Mouse (Mus musculus) ovary, postnatal 36 days (tissue): ENCODE data around the gene Upf3a.
"Not testable (repeated sequence)": the region's sequence is repeated elsewhere in the genome, so short reads cannot be mapped to it uniquely, and the experiment has no call there.

Experiments
- DNase-seq: peaks from one replicate; pipeline ENCODE4 v3.0.0; 2022; ENCODE audit warnings: low spot score, mixed read lengths

Gene Upf3a

DNA sequence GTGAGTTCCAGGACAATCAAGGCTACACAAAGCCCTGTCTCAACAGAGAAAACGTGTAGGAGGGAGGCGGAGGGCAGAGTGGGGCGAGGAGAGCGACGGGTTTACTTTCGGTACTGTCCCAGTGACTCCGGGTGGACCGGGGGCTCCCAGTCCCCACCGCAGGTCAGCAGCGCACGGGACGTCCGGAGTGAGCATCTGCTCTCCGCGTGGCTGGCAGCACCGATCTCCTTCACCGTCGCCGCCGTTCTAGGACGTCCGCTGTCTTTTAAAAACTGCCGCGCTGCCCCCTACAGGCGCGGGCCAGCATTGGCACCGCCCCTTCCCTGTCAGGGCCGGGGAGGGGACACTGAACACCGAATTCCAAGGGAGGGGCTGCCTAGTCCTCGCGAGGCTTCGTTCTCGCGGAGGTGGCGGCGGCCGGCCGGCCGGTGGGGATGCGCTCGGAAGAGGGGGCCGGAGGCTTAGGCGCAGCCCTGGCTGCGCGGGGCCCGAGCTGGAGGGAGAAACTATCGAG lies at the start of gene Upf3a:
Upf3a (plus strand) TSS at position 366 of the 514 bp plus-strand sequence.
- peak; percentile 91 for DNase-seq

- peak; percentile 22 for DNase-seq
Measured at GRCm38 (mm10) chr8:13740323-13740770, 45.1 kb upstream of the Upf3a start.

DNA sequence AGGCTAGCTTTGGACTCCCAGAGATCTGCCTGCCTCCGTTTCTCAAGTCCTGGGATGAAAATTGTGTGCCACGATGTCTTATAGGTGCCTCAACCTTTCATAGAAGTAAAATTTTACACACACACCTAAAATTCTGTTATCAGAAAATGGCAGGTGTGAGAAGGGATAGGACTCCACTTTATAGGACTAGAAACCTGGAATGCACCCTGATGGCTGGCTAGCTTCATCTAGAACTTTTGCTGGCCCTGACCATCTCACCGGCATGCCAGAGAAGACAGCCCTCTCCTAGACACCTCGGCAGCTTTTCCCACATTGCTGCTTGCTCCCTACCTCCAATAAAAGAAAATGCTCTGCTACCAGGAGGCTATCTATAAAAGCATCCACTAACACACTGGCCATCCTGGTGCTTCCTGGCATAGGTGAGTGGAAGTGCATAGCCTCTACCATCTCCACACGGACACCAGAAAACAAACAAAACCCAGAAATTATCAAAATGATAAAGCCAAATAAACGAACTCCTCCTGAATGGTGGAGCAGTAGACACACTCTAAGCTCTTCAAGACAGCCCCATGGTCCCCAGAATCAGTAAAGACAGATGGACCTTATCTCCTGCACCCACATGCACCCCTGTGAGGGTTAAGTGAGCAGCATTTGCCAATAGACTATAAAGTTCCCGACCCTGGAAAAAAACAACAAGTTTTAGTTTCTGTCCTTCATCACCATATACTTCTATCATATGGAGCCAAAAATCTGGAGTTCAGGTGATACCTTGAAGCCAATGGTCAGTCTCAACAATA lies 44.4 kb upstream of the Upf3a start:
- no peak for DNase-seq

GRCm38 (mm10) chr8:13746212-13746611 lies 39.2 kb upstream of the Upf3a start:
- DNase-seq, result not testable (repeated sequence)

- no peak for DNase-seq
Measured at GRCm38 (mm10) chr8:13747626-13748025, 37.8 kb upstream of the Upf3a start.

DNA sequence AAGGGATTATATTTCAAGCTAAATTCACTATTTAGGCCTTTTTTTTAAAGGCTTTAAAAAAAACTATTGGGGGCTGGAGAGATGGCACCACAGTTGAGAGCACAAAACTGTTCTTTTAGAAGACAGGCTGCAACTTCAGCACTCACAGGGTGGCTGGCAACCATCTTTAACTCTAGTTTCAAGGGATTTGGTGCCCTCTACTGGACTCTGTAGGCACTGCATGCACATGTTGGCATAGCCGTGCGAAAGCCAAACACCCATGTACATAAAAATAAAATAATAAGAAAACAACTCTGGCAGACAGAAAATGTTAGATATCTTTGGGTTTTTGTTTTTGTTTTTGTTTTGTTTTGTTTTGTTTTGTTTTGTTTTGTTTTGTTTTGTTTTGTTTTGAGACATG lies 31.7 kb upstream of the Upf3a start:
- DNase-seq, result peak; percentile 69

DNA sequence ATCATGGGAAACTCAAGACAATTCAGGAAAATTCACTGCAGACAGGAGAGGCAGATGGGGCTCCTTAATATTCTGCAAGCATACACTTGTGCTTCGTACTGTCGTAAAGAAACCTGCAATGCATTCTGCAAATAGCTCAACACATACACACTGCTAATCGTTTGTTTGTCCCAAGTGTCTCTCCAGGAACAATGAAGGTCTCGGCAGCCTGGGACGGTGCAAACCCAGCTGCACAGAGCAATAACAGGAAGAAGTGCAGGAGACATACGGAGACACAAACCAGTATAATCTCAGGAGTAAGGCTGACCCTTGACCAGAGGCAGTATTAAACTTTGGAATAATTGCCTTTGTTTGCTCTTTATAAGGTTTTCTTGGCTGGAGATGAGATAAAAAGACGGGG lies 28.9 kb upstream of the Upf3a start:
- no peak for DNase-seq

- peak; percentile 90 for DNase-seq
Measured at GRCm38 (mm10) chr8:13756982-13757804, 28.2 kb upstream of the Upf3a start, which contains the start of gene Cdc16. TSS of gene Cdc16 (plus strand) at chr8:13757676.

- DNase-seq, result no peak
Measured at GRCm38 (mm10) chr8:13757805-13758727, 27.3 kb upstream of the Upf3a start.

DNA sequence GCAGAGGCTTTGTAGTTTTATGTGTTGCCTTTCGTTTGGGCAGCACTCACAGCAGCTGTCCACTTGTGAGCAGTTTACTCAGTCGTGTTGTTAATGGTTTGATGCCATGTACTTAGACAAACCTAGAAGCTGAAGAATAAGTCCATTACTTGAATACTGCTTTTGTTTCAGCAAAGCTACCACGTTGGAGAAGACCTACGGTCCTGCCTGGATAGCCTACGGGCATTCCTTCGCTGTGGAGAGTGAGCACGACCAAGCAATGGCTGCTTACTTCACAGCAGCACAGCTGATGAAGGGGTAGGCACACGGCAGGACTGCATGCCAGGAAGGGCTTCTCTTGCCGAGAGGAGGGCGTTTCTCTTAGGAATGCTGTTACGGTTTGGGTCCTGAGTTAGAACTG lies 16.2 kb upstream of the Upf3a start:
- no peak for DNase-seq

- DNase-seq, result no peak
Measured at GRCm38 (mm10) chr8:13780536-13780935, 4.9 kb upstream of the Upf3a start.

- peak; percentile 96 for DNase-seq
Measured at GRCm38 (mm10) chr8:13785764-13786299, 417 bp downstream of the Upf3a start.

DNA sequence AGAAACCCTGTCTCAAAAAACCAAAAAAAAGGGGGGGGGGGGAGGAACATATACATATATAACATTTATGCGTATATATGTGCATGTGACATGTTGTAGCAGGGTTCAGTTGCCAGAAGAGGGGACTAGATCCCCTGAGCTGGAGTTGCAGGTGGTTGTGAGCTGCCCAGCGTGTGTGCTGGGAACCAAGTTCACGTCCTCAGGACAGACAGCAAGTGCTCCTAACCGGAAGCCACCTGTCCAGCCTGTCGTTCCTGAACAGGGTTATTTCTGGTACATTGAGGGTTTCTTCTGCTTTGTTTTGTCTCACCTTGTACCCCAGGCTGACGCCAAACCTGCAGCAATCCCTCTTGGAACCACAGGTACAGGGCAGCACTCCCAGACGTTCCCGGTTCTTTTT lies 4.2 kb downstream of the Upf3a start:
- no peak for DNase-seq

GRCm38 (mm10) chr8:13793097-13793745 lies 7.8 kb downstream of the Upf3a start:
- DNase-seq, result no peak

- DNase-seq, result no peak
Measured at GRCm38 (mm10) chr8:13793746-13794101, 8.3 kb downstream of the Upf3a start.

DNA sequence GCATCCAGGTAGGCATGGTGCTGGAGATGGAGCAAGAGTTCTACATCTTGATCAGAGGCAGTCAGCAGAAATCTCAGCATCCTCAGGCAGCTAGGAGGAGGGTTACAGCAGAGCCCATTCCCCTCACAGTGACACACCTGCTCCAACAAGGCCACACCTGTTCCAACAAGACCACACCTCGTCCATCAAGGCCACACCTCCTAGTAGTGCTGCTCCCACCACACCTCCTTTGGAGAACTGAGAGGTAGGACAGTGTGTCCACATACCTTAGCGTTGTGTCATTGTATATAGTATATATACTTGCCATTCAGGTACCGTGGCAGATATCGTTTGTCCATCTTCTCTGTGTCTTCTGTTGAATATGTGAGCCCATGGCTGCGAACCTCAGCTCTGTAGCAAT lies 12.3 kb downstream of the Upf3a start:
- no peak for DNase-seq

- DNase-seq, result no peak
Measured at GRCm38 (mm10) chr8:13799566-13799965, 14.2 kb downstream of the Upf3a start.

DNA sequence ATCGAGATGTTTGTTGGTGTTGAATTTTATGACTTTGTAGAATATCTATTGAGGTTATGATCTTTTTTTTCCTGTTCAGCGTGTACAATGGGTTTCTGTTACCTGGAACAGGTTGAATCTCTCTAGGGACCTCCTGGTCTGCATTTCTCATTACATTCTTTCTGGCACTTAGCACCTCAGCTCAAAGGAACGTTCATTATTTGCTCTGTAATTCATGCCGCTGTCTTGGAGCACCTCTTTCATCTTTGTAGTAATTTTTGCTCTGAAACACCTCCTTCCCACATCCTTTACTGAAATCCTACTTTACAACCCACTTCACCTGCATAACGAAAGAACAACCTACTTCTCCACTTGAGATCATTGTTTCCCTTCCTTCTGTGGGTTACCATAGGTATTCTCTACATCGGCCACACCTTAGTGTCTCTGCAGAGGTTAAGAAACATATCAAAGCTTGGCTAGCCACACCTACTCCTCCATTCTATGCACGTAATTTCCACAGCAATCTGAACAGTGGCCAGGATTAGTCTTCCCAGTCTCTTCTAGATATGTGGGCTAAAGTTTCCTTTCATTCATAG lies 43.3 kb downstream of the Upf3a start:
- no peak for DNase-seq

- not testable (repeated sequence) for DNase-seq
Measured at GRCm38 (mm10) chr8:13838289-13838688, 52.9 kb downstream of the Upf3a start, which contains the start of gene AF366264. TSS of gene AF366264 (minus strand) at chr8:13838389.

DNA sequence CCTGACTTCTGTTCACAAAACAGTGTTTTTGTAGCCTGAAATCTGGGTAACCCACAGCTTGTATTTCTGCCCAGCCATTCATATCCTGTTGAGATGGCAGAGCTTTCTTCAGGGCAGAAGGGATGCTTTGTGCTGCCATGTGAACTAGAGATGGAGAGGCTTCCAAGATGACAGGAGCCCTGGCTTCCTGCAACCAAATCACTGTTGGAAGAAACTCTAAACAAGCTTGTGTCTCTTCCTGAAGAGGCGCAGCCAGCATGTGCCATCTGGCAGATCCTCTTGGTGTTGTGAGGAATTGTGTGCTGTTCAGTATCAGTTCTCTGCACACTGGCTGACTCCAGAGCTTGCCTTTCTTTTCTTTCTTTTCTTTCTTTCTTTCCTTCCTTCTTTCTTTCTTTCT lies 57.9 kb downstream of the Upf3a start:
- not testable (repeated sequence) for DNase-seq
